Mouse (Mus musculus) gastrocnemius, postnatal 4 days (tissue): ENCODE data around the gene Bub1b. TPM values are rescaled to one million over a fixed set of nuclear protein-coding genes. Genes with fewer than 3 reads are reported as not detected.
A peak's percentile ranks its signal among the peaks of the same experiment; 100 is the strongest.
"Not testable (repeated sequence)": the region's sequence is repeated elsewhere in the genome, so short reads cannot be mapped to it uniquely, and the experiment has no call there.

ENCODE experiments used
- DNase-seq, 2 experiments: peaks; one replicate each; pipeline ENCODE4 v3.0.0; 2021 to 2022; ENCODE audit warnings: low spot score in 2 of 2, mixed read lengths in 2 of 2
- total RNA-seq, 2 experiments: library from RNA; stranded (reverse); gene quantifications; 2 replicates each; pipeline ENCODE4 v1.2.3; 2021

Bub1b gene
- total RNA-seq, 2 experiments from 2014 or later = 21.1 to 23.3 TPM

- DNase-seq = no peak
Measured at GRCm38 (mm10) chr2:118606976-118607375, 9.0 kb downstream of the Bub1b start.

- no peak for DNase-seq
Measured at GRCm38 (mm10) chr2:118618013-118618412, 20.0 kb downstream of the Bub1b start.

- DNase-seq = no peak
Measured at GRCm38 (mm10) chr2:118620101-118620500, 22.1 kb downstream of the Bub1b start.

DNA sequence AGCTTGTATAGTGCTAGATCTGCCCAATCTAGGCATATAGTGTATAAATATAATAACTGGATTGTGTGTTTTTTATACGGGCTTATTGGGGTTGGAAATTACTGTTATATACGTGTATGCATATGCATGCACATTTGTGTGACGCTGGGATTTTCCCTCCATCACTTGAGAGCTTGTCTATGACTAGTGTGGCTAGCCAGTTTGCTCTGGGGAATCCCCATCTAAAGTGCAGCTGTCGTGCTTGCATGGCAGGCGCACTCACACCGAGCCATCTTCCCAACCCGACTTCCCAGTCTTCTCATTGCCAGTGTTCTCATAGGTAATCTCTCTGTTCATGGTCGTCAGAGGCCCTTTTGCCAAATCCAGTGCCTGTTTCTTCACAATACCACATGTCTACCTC is 22.6 kb downstream of the Bub1b start:
- no peak for DNase-seq

GRCm38 (mm10) chr2:118629276-118629675 is 31.3 kb downstream of the Bub1b start:
- no peak for DNase-seq

- DNase-seq = no peak
Measured at GRCm38 (mm10) chr2:118633441-118633840, 35.4 kb downstream of the Bub1b start.

DNA sequence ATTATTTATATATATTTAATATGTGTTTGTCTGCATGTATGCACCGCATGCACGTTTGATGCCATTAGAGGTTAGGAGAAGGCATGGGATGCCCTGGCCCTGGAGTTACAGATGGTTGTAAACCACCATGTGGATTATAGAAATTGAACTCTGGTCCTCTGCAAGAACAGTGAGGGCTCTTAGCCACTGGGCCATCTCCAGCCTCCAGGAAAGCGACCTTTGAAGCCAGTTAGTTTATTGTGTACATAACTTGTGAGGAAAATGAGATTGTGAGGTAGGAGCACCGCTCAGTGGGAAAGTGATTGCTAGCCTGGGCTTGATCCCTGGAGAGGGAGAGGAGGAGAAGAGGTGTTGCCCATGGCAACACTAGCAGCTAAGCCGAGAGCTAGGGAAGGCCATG is 39.2 kb downstream of the Bub1b start:
- no peak for DNase-seq

GRCm38 (mm10) chr2:118637888-118638526 is 40.0 kb downstream of the Bub1b start:
- DNase-seq = peak; percentile 39 to 58

DNA sequence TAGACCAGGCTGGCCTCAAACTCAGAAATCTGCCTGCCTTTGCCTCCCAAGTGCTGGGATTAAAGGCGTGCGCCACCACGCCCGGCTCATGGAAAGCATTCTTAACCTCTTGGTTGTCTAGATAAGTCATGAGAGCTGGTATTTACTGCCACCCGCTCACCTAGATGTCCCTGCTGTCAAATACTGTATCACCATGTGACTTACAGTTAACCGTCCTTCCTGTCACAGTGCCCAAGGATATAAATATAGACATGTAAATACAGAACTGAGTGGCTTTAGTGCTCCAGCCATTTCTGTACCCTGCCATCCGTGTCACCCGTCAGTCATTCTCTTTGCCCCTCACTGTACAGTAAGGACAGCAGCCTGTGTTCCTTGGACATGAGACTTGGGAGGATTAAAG is 40.7 kb downstream of the Bub1b start:
- DNase-seq = no peak

- DNase-seq = no peak
Measured at GRCm38 (mm10) chr2:118641147-118641546, 43.1 kb downstream of the Bub1b start.

GRCm38 (mm10) chr2:118642431-118642830 is 44.4 kb downstream of the Bub1b start:
- no peak for DNase-seq

GRCm38 (mm10) chr2:118642942-118643341 is 44.9 kb downstream of the Bub1b start:
- DNase-seq = no peak

DNA sequence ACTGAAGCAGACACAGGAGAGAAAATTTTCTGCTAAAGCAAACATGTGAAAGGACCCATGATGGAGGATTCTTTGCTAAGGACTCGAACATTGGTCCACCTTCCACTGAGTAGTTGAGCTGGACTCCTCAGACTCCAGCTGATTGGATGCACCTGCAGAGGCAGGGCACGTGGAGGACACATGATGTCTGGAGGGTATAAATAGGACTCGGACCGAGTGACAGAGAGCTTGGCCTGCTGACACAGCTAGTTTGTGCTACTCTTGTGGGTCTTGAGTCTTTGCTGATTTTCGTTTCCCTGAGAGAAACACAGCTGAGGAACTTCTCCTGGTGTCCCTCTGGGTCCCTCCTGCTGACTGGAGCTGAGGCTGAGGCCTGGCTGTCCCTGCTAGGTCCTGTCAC is 48.7 kb downstream of the Bub1b start:
- DNase-seq = no peak

GRCm38 (mm10) chr2:118650697-118651096 is 52.7 kb downstream of the Bub1b start:
- not testable (repeated sequence) for DNase-seq

GRCm38 (mm10) chr2:118656688-118657281 is 58.8 kb downstream of the Bub1b start:
- no peak for DNase-seq

DNA sequence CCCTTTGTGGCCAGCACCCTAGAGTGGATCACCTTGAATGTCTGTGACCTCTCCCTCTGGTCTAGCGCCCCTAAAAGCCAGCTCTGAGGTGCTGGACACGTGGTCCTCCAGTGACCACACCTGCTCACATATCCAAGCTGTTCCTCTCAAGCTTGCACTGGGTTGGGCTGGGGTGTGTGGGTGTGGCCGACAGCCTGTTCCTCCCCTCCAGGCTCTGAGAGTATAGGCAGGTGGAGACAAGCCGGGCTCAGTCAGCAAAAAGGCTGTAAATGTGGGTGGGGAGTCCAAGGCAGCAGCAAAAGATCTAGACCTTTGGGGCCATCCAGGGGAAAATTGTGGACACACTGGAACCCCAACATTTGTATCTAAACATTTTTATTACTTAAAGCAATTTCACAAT is 60.4 kb downstream of the Bub1b start:
- no peak for DNase-seq

GRCm38 (mm10) chr2:118659077-118659476 is 61.1 kb downstream of the Bub1b start:
- no peak for DNase-seq

DNA sequence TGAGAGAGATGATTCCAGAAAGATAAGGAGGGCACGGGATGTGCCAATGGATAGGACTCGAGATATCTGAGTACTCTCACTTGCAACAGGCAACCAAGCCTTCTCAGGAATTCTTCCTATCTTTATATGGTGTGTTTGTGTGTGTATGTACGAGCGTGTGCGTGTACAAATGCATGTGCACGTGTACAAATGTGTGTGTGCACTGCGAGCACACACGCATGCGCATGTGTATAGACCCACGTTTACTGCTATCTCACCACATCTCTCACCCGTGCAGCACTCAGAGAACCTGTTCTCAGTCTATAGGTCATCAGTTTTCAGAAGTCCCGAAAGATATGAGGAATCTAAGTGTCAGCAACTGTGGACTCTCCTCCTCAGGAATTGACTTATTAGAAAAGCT is 61.5 kb downstream of the Bub1b start:
- no peak for DNase-seq

DNA sequence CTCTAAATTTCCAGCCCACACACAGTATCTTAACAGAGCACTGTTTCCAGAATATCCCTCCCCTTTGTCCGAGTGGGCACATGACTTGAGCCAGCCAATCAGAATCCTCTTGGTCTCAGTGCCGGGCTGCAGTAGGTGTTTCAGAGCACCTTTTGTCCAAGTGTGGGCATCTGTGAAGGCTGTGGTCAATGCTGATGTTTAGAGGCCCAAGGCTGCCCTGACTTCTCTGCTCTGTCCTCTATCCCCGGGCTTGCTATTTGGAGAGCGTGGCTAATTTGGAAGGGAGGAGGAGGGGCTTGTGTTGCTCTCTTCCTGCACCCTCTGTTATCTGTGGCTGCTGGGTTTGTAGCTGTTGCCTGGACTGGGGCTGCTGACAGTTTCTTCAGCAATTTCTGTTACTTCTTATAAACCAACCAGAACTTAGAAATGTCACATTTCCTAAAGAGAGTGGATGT is 62.0 kb downstream of the Bub1b start:
- DNase-seq = no peak

GRCm38 (mm10) chr2:118661891-118662290 is 63.9 kb downstream of the Bub1b start:
- DNase-seq = no peak

DNA sequence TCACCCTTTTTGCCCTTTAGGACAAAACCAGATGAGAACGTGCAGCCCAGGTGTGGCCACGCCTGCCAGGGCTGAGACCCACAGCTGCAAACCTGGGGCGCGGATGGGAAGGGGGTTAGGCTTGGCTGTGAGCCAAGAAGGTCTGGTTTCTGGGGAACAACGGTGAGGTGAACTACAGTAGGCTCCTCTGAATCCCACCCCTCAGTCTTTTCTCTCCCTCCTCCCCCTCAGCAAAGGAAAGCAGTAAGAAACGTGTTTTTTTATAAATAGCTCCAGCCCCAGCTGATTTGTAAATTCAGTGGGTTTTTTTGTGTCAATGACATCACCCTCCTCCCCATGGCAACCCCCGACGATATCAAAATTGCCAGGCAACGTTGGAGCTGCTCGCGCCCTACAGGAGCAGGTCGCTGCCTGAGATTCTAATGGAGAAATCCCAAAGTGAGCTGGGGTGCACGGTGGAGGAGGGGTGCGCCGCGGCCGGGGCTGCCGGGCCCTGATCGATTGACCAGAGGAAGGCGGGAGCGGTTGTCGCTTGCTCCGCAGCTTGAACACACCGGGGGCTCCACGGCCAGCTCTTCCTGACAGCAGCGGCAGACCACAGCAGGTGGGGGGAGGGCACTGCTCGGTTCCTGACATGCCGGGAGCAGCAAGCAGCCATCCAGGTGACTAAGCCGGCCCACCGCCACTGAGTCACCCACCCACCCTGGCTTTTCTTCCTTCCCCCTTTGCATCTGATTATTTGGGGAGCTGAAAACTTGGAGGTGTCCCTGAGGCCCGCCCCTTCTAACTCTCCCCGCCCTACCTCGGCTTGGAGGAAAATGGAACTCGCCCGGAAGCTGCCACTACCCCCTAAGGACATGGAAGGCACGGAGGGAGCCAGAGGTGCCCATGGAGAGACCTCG is 65.1 kb downstream of the Bub1b start, which contains the start of gene Pak6:
TSS of gene Pak6 (plus strand) at position 402 of the 902 bp plus-strand sequence.
- DNase-seq = no peak
